In the genomic region with DNA sequence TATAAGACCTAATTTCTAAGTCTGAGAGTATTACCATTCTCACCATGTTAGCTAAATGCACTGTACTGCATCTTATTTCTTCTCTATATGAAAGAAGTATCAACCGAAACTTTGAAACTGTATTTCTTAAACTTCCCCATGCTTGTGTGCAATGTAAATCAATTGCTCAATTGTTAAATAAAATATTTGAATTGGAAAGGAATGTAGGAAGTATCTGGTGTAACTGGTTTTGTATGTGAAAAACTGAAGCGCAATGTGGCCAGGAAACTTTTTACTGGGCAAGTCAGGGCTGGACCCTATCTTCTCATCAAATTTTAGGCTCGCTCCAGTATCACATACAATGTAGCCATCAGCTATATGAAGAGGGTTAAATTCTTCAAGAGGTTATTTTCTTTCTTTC, we compare ENCODE assay signal across 21 mouse cellular contexts.
A peak's percentile ranks its signal among the peaks of the same experiment; 100 is the strongest.
DNase-seq lines count a peak whose midpoint lies in the region; ATAC-seq lines count a peak whose summit lies in the region.
"Had no signal": no experiment of that assay in that cellular context is flagged by ENCODE, and none has a peak within 500 bp of the region (broad histone marks: within the 10 kb centered on the region; RNA-seq: fewer than 3 reads in every experiment).

No protein-coding gene starts in this region.

- H3K4me1 ChIP-seq in lung, embryonic 15.5 days = peaks cover 7% of the 10 kb centered on the region; the same call in 1 of the 2 replicates
- H3K4me1 ChIP-seq: embryonic facial prominence, embryonic 15.5 days; forebrain, embryonic 15.5 days; heart, embryonic 15.5 days; hindbrain, embryonic 13.5 days had no signal

- no peak for ATAC-seq in lung, embryonic 15.5 days (ENCODE audit: borderline replicate concordance, extremely low read depth, low FRiP score, low TSS enrichment)
- peak; percentile 57 for ATAC-seq in granulocyte monocyte progenitor cell, adult 5-6 weeks (replicated peaks; ENCODE audit: poor library complexity, severe bottlenecking)
- 0 out of 2 replicates have a peak, but pooled peaks have one; percentile 37 for ATAC-seq in monocyte, adult 5-6 weeks (replicated peaks; ENCODE audit: insufficient number of reproducible peaks, low FRiP score, low TSS enrichment, poor library complexity, severe bottlenecking)
- ATAC-seq: activated CD4-positive, CD25-positive, alpha-beta regulatory T cell, adult 4 months; forebrain, embryonic 15.5 days; Patski had no signal

- no peaks in the 10 kb centered on the region for H3K9me3 ChIP-seq in lung, embryonic 15.5 days
- H3K9me3 ChIP-seq: embryonic facial prominence, embryonic 15.5 days; forebrain, embryonic 15.5 days; heart, embryonic 15.5 days; hindbrain, embryonic 13.5 days had no signal

- H3K4me3 ChIP-seq in lung, embryonic 15.5 days = no peak overlapping the region
- H3K4me3 ChIP-seq: embryonic facial prominence, embryonic 15.5 days; erythroblast, embryonic 14.5 days; forebrain, embryonic 15.5 days; heart, adult 2 months; heart, embryonic 15.5 days; hindbrain, embryonic 13.5 days had no signal

- H3K9ac ChIP-seq in lung, embryonic 15.5 days = no peak overlapping the region
- H3K9ac ChIP-seq: embryonic facial prominence, embryonic 15.5 days; forebrain, embryonic 15.5 days; heart, embryonic 15.5 days; hindbrain, embryonic 13.5 days had no signal

- DNase-seq in lung, postnatal 14 days = no peak
- DNase-seq in fat pad, adult 2 months (ENCODE audit: extremely low read depth, low read depth, low spot score) = peak; percentile 13
- no peak for DNase-seq in left cerebral cortex, adult 9 months (ENCODE audit: low spot score in 2 of 2)
- DNase-seq: adrenal gland, postnatal 25 days; cerebellum, adult 18-20 months; cerebellum, postnatal 10 days; gastrocnemius, postnatal 36 days; heart, adult 2 months; heart, postnatal 14 days had no signal

- no peak overlapping the region for H3K4me2 ChIP-seq in lung, embryonic 15.5 days
- H3K4me2 ChIP-seq: embryonic facial prominence, embryonic 15.5 days; forebrain, embryonic 15.5 days; heart, embryonic 11.5 days; heart, embryonic 15.5 days; hindbrain, embryonic 13.5 days had no signal

- H3K27ac ChIP-seq in lung, embryonic 15.5 days = peak overlapping the region; percentile 55; the same call in 1 of the 2 replicates
- H3K27ac ChIP-seq: embryonic facial prominence, embryonic 15.5 days; forebrain, embryonic 15.5 days; heart, adult 2 months; heart, embryonic 15.5 days; hindbrain, embryonic 13.5 days had no signal

- H3K27me3 ChIP-seq in lung, embryonic 15.5 days = no peaks in the 10 kb centered on the region
- H3K27me3 ChIP-seq: CH12.LX; embryonic facial prominence, embryonic 15.5 days; forebrain, embryonic 15.5 days; heart, embryonic 15.5 days; hindbrain, embryonic 13.5 days; Patski had no signal

- WGBS in lung, embryonic 15.5 days = 62% methylated on average over 3 of the region's 3 CpGs

- no peaks in the 10 kb centered on the region for H3K36me3 ChIP-seq in lung, embryonic 15.5 days
- H3K36me3 ChIP-seq: embryonic facial prominence, embryonic 15.5 days; forebrain, embryonic 15.5 days; heart, embryonic 15.5 days; hindbrain, embryonic 13.5 days had no signal
